Mouse (Mus musculus): ENCODE data around the gene Coq7. TPM values are rescaled to one million over a fixed set of nuclear protein-coding genes. Genes with fewer than 3 reads are reported as not detected.
A peak's percentile ranks its signal among the peaks of the same experiment; 100 is the strongest.

Gene Coq7
- polyA plus RNA-seq, 1 experiment: 36.2 TPM

DNA sequence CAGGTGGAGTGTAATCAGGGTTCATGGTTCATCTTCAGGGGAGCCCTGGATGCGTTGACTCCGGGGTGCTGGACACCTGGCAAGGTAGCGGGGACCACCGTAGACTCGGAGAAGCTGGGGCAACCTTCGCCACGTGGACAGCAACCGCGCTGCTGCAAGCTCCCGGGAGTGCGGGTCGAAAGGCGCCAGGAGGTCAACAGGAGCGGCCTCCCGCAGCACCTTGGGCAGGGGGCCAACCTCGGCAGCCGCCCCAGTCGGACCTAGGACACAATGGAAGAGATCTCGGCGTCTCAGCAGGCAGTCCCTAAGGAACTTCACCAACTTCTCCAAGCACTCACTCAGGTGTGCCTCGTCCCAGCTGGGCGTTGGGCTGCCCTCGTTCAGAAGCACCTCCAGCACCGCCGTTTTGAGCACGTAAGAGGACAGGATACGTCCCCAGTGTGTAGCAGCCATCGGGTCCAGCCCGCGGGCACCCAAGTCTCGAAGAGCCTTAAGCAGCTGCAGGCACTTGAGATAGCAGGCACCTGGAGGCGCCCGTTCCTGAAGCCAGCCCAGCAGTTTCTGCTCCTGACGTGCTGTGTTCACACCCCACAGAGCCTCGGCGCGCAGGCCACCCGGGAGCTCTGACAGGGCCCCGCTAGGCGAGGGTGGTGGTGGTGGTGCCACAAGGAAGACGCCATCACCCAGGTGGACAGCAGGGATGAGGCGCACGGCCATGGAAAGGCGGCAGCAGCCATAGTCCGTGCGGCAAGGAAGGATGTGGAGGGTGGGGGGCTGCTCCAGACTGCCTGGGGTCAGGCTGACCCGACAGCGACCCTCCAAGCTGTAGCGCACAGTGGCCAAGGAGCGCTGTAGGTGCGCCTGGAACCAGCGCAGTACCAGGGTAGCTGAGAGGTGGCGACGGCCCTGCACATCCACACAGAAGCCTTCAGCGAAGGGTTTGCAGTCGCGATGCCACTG is 43.2 kb downstream of the Coq7 start:
- H3ac ChIP-seq (ENCODE audit: control insufficient read depth, insufficient read length): no peak overlapping the region
- no peaks in the 10 kb centered on the region for H3K27me3 ChIP-seq (ENCODE audit: control insufficient read depth, insufficient read depth, insufficient read length)
- TF ChIP-seq POLR2AphosphoS2 (IDR thresholded peaks at IDR 0.05; ENCODE audit: insufficient read length, low read depth) (peak; percentile 20), TCF12 (IDR thresholded peaks at IDR 0.05; ENCODE audit: insufficient read depth, poor library complexity, severe bottlenecking) (no peak), USF1 (IDR thresholded peaks at IDR 0.05; ENCODE audit: low read depth) (no peak), MYOG (IDR thresholded peaks at IDR 0.05; ENCODE audit: control insufficient read depth in 1 of 3, insufficient read depth in 1 of 3, insufficient read length in 2 of 3, low read depth in 2 of 3) (no peak), MYOD1 (IDR thresholded peaks at IDR 0.05; ENCODE audit: control insufficient read depth in 1 of 3, insufficient read length in 2 of 3, low read depth in 2 of 3) (no peak), TCF3 (IDR thresholded peaks at IDR 0.05; ENCODE audit: insufficient read length, low read depth) (no peak), POLR2A (IDR thresholded peaks at IDR 0.05; ENCODE audit: insufficient read length, low read depth) (peak; percentile 33), SRF (IDR thresholded peaks at IDR 0.05; ENCODE audit: control insufficient read depth, insufficient read length, low read depth) (no peak), MAX (IDR thresholded peaks at IDR 0.05; ENCODE audit: low read depth) (no peak), CEBPB (IDR thresholded peaks at IDR 0.05; ENCODE audit: insufficient read depth, poor library complexity, severe bottlenecking) (no peak), REST (IDR thresholded peaks at IDR 0.05; ENCODE audit: insufficient read depth, insufficient read length) (no peak)
- H3K4me3 ChIP-seq: peak overlapping the region; percentile 39
- peak overlapping the region; percentile 85 for H3K4me2 ChIP-seq (ENCODE audit: low read depth)
- no peaks in the 10 kb centered on the region for H3K36me3 ChIP-seq (ENCODE audit: control insufficient read depth, insufficient read depth)
- peaks cover 57% of the 10 kb centered on the region for H3K79me2 ChIP-seq (ENCODE audit: control insufficient read depth, insufficient read depth)

DNA sequence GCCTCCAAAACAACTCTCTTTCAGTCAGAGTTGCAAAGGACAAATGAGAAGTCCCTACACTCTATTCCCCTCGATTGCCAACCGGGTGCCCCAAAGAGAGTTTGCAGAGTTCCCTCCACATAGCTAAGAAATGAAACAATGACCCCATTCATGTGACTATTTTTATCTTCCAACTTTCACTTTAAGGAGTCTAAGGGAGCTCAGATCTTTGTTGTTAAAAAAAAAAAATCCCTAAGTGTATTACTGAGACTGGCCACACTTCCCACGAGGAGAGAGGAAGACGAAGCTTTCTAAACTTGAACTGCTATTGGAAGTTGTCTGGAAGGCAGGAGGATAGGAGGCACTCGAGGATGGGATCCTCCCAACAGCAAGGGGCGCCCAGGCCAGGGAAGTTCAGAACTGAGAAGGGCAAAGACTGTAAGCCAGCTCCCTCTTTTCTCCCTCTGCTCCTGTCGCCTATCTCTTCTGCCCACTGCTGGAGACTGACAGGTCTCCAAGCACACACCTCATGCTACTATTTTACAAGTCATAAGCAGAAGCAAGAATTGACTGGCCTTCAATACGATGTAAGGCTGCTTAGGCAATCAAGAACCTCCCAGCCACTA is 45.0 kb downstream of the Coq7 start:
- H3K36me3 ChIP-seq (ENCODE audit: control insufficient read depth, insufficient read depth): no peaks in the 10 kb centered on the region
- peaks cover 57% of the 10 kb centered on the region for H3K79me2 ChIP-seq (ENCODE audit: control insufficient read depth, insufficient read depth)
- TF ChIP-seq MYOG (IDR thresholded peaks at IDR 0.05; ENCODE audit: control insufficient read depth in 1 of 3, insufficient read depth in 1 of 3, insufficient read length in 2 of 3, low read depth in 2 of 3) (no peak), SRF (IDR thresholded peaks at IDR 0.05; ENCODE audit: control insufficient read depth, insufficient read length, low read depth) (no peak), POLR2A (IDR thresholded peaks at IDR 0.05; ENCODE audit: insufficient read length, low read depth) (no peak), REST (IDR thresholded peaks at IDR 0.05; ENCODE audit: insufficient read depth, insufficient read length) (no peak), MYOD1 (IDR thresholded peaks at IDR 0.05; ENCODE audit: control insufficient read depth in 1 of 3, insufficient read length in 2 of 3, low read depth in 2 of 3) (no peak), USF1 (IDR thresholded peaks at IDR 0.05; ENCODE audit: low read depth) (no peak), E2F4 (IDR thresholded peaks at IDR 0.05; ENCODE audit: insufficient read depth) (no peak), MAX (IDR thresholded peaks at IDR 0.05; ENCODE audit: low read depth) (no peak), POLR2AphosphoS2 (IDR thresholded peaks at IDR 0.05; ENCODE audit: insufficient read length, low read depth) (no peak), TCF3 (IDR thresholded peaks at IDR 0.05; ENCODE audit: insufficient read length, low read depth) (no peak), TCF12 (IDR thresholded peaks at IDR 0.05; ENCODE audit: insufficient read depth, poor library complexity, severe bottlenecking) (no peak), CEBPB (IDR thresholded peaks at IDR 0.05; ENCODE audit: insufficient read depth, poor library complexity, severe bottlenecking) (no peak)
- H3K4me3 ChIP-seq: peak overlapping the region; percentile 39
- no peak overlapping the region for H3ac ChIP-seq (ENCODE audit: control insufficient read depth, insufficient read length)
- H3K4me2 ChIP-seq (ENCODE audit: low read depth): peak overlapping the region; percentile 85
- no peaks in the 10 kb centered on the region for H3K27me3 ChIP-seq (ENCODE audit: control insufficient read depth, insufficient read depth, insufficient read length)

DNA sequence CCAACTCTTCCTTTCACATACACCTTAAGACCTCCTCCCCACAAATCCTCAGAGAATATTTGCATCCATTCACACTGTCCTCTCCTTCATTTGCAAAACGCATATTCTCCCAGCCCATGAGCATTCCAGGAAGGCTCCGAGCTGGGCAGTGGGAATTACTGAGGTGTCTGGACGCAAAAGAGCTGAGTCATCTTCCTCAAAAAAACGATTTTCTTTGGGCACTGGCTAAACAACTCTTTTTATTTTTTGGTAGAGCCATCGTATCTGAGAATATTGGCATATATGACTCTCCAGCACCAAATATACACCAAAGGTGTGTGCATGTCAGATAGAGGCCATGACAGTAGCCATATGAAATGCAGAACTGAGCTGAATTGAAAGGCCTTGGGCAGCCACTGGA is 46.2 kb downstream of the Coq7 start:
- Histone ChIP-seq H3K79me2 (ENCODE audit: control insufficient read depth, insufficient read depth) (peaks cover 57% of the 10 kb centered on the region), H3K4me3 (no peak overlapping the region), H3K4me2 (ENCODE audit: low read depth) (peak overlapping the region; percentile 82), H3K36me3 (ENCODE audit: control insufficient read depth, insufficient read depth) (no peaks in the 10 kb centered on the region), H3K27me3 (ENCODE audit: control insufficient read depth, insufficient read depth, insufficient read length) (no peaks in the 10 kb centered on the region), H3ac (ENCODE audit: control insufficient read depth, insufficient read length) (no peak overlapping the region)
- no peak for TF ChIP-seq E2F4 (IDR thresholded peaks at IDR 0.05; ENCODE audit: insufficient read depth)
- TF ChIP-seq POLR2AphosphoS2 (IDR thresholded peaks at IDR 0.05; ENCODE audit: insufficient read length, low read depth): no peak
- TF ChIP-seq MAX (IDR thresholded peaks at IDR 0.05; ENCODE audit: low read depth): no peak
- TF ChIP-seq TCF12 (IDR thresholded peaks at IDR 0.05; ENCODE audit: insufficient read depth, poor library complexity, severe bottlenecking): no peak
- TF ChIP-seq TCF3 (IDR thresholded peaks at IDR 0.05; ENCODE audit: insufficient read length, low read depth): no peak
- no peak for TF ChIP-seq SRF (IDR thresholded peaks at IDR 0.05; ENCODE audit: control insufficient read depth, insufficient read length, low read depth)
- no peak for TF ChIP-seq POLR2A (IDR thresholded peaks at IDR 0.05; ENCODE audit: insufficient read length, low read depth)
- TF ChIP-seq MYOD1 (IDR thresholded peaks at IDR 0.05; ENCODE audit: control insufficient read depth in 1 of 3, insufficient read length in 2 of 3, low read depth in 2 of 3): no peak
- no peak for TF ChIP-seq REST (IDR thresholded peaks at IDR 0.05; ENCODE audit: insufficient read depth, insufficient read length)
- no peak for TF ChIP-seq USF1 (IDR thresholded peaks at IDR 0.05; ENCODE audit: low read depth)
- no peak for TF ChIP-seq CEBPB (IDR thresholded peaks at IDR 0.05; ENCODE audit: insufficient read depth, poor library complexity, severe bottlenecking)
- TF ChIP-seq MYOG (IDR thresholded peaks at IDR 0.05; ENCODE audit: control insufficient read depth in 1 of 3, insufficient read depth in 1 of 3, insufficient read length in 2 of 3, low read depth in 2 of 3): no peak

DNA sequence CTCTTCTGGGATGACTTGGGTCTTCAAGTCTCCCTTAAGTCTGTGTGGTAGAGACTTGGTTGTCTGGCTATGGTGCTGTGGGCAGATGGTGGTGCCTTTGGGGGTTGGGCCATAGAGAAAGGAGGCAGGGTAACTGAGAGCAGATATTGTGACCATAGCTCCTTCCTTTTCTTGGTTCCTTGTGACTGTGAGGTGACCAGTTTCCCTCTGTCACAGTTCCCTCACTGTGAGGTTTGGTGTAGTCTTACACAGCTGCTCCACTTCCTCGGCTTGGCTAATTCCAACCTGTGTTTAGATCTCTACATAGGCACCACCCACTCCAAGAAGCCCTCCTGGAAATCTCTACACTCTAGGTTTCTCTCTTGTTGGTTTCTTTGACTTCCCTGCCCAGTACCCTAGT is 49.2 kb downstream of the Coq7 start:
- Histone ChIP-seq H3K4me2 (ENCODE audit: low read depth) (no peak overlapping the region), H3K4me3 (no peak overlapping the region), H3ac (ENCODE audit: control insufficient read depth, insufficient read length) (no peak overlapping the region), H3K79me2 (ENCODE audit: control insufficient read depth, insufficient read depth) (peaks cover 35% of the 10 kb centered on the region), H3K27me3 (ENCODE audit: control insufficient read depth, insufficient read depth, insufficient read length) (no peaks in the 10 kb centered on the region), H3K36me3 (ENCODE audit: control insufficient read depth, insufficient read depth) (no peaks in the 10 kb centered on the region)
- TF ChIP-seq MYOD1 (IDR thresholded peaks at IDR 0.05; ENCODE audit: control insufficient read depth in 1 of 3, insufficient read length in 2 of 3, low read depth in 2 of 3): peak in 1 of 3 experiments; percentile 18
- peak; percentile 57 for TF ChIP-seq POLR2AphosphoS2 (IDR thresholded peaks at IDR 0.05; ENCODE audit: insufficient read length, low read depth)
- TF ChIP-seq REST (IDR thresholded peaks at IDR 0.05; ENCODE audit: insufficient read depth, insufficient read length): no peak
